Mouse (Mus musculus): ENCODE data around the gene Sox5.

Sox5 gene

DNA sequence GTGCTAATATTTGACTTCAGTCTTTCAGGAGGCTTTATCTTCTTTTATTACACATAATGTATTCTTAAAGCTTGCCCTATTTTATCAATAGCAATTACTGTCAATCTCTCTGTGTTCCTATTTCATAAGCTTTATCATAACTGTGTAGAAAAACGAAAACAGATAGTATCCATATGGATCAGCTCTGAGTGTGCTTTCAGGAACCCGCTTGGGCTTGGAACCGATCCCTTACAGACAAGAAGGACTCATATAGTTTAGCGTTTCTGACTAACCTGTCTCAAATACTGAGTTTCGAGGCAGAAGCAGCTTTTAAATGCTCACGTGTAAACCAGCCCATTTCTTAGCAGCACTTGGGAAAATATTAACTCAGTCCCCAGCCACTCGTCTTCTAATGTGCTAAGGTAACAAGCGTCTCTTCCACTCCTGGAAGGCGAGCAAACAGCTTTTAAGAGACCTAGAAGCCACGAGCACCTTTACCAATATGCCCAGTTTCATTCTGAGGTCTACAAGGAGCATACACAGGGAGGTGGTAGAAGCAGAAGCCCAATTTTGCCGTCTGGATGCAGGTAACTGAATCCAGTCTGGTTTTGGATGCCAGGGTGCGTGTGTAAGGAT lies 706.3 kb downstream of the Sox5 start:
- DNase-seq = no peak

- DNase-seq = no peak
These were observed 707.0 kb downstream of the Sox5 start for GRCm38 (mm10) chr6:144074826-144075225.

- no peak for DNase-seq
These were observed 711.3 kb downstream of the Sox5 start for GRCm38 (mm10) chr6:144070461-144070860.

DNA sequence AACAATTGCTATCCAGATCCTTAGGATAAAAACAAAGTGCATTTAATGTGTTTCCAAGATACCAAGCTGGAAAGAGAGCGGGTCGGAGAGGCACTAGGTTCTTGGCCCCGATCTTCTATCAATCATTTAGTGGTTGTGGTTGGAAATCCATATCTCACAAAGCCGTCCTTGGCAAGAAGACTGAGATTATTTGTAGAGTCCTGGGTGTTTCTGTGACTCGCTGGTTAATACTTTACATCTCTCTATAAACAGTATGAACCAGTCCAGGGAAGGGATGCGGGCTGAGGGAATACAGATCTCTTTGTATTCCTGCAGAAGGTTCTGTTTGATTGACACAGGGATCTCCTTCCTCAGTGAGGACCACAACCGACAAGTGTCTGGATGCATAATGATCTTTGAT lies 714.3 kb downstream of the Sox5 start:
- DNase-seq = no peak

- no peak for DNase-seq
These were observed 719.3 kb downstream of the Sox5 start for GRCm38 (mm10) chr6:144062428-144062827.

DNA sequence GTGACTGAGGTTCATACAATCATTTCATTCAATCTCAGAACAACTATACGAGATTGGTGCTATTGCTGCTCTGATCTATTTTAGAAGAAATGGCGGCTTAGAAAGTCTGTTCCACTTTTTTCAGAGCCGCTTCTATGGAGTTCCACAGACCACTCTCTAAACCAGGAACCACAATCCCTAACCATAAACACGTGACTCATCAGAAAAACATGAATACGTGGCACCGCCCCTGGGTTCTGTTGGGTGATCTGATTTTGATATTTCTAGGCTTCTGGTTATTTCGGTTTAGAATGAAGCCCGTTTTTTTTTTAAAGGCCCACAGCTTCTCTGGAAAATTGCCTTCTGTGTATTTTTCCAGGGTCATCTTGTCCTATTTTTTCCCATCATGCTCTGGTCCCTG lies 720.0 kb downstream of the Sox5 start:
- DNase-seq = no peak

DNA sequence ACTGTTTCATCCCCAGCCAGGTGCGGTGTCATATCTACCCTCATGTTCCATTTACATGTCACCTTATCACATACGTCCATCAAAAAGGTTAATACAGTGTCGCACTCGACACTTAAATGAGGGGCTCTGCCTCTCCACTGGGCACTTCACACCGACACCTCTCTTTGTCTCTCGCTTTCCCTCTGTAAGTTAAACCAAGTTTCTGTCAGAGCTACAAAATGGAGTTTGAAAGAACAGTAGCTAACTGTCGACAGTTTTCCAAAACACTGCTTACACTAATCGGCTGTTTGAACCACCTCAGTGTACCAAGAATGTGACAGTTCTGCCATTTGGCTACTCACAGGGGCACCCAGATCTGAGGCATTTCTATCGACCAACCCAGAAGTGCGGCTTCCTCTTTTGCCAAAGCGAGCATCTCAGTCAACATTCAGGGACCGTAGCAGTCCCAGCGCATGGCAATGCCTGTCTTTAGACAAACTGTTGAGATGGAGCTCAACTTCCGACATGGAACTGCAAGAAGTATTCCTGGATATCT lies 724.6 kb downstream of the Sox5 start:
- DNase-seq = no peak

GRCm38 (mm10) chr6:144056252-144057097 lies 725.3 kb downstream of the Sox5 start:
- DNase-seq = no peak

- no peak for DNase-seq
These were observed 729.3 kb downstream of the Sox5 start for GRCm38 (mm10) chr6:144052487-144052886.

DNA sequence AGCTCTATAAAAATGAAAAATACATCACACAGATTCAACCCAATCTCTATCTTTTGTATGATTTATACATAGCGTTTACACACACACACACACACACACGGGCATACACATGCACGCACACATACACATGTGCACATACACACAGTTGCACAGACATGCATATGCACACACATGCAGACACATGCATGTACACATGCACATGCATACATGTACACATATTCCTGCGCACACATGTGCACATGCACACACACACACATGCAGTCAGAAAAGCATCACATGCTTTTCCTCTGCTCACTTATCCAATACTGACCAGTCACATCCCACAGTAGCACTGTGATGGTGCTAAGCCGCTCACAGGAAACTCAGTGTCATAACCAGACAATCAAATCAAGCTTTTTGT lies 730.5 kb downstream of the Sox5 start:
- no peak for DNase-seq

DNA sequence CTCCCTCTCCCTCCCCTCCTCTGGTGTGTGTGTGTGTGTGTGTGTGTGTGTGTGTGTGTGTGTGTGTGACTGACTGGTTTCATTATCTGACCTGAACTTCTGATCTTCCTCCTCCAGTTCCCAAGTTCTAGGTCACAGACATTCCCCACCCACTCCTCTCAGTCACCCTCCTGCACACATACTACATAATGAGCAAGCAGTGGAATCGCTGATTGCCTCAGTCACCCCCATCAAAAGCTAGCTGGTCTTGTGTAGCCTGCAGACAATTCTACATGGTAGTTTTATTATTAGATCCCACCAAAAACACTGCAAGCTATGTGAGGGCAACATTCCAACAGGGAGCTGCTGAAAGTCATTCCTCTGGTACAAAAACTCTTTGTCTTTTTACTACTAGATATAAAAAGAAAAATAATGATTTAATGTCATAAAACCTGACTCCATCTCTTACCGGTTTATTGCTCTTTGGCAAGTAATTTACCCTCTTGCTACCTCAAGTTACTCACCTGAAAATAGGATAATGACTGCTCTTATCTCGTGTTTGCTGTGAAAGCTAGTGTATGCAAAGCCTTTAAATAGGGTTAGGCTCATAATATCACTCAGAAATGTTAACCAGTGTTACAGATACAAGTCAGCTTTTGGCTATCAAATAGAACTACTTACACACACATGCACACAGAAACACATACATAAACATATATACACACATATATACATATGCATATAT lies 733.4 kb downstream of the Sox5 start:
- DNase-seq = no peak

DNA sequence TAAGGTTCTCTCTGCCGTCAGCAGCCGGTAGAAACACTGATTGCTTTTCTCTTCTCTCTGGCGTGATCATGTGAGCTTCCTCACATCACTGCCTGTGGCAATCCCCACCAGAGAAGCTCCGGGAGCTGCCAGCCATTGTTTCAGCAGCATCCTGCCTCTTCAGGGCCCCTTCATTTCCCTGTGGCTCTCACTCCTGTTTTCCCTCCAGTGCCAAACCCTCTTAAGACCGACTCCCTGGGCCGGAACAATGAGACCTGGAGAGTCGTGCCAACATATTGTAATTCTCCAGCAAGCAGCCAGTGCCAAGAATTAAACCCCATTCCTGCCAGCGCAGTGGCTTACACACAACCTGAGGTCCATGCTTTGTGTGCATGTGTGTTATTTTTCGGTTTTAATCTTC lies 736.3 kb downstream of the Sox5 start:
- DNase-seq = no peak

DNA sequence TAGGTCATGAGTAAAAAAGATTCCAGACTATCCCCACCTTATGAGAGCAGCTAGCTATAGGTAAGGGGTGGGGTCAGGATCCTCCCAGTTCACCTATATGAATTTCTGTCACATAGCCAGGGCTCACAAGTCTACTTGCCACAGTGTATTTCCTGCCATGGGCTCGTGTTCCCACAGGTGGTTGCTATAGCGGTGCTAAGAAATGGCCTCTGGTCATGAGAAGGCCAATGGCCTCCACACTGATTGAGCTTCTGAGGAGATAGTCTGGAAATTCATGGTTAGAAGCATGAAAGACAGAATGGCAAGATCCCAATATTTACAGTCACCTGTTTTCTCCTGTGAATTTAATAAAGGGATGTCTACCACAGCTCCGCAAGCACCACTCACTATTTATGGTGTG lies 737.4 kb downstream of the Sox5 start:
- no peak for DNase-seq

GRCm38 (mm10) chr6:144042936-144043335 lies 738.8 kb downstream of the Sox5 start:
- no peak for DNase-seq

- DNase-seq = no peak
These were observed 739.8 kb downstream of the Sox5 start for GRCm38 (mm10) chr6:144041941-144042340.

GRCm38 (mm10) chr6:144041188-144041587 lies 740.6 kb downstream of the Sox5 start:
- DNase-seq = no peak

DNA sequence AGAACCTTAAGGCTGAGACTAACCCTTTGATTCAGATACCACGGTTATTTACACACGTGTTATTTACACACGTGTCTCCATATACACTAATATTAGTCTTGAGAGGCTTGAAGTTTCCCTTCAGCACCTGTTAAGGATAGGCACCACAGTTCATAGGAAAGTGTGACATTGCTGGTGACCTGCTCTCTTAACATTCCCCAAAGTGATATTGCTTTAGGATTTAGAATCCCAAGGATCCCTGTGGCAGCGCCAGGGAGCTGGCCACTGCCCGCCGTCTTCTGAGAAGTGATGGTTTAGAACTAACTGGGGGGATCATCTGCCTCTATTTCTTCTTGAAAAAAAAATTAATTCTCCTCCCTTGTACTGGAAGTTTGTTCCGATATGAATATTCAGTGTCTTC lies 741.4 kb downstream of the Sox5 start:
- no peak for DNase-seq

- no peak for DNase-seq
These were observed 742.6 kb downstream of the Sox5 start for GRCm38 (mm10) chr6:144039221-144039620.

- DNase-seq = no peak
These were observed 748.6 kb downstream of the Sox5 start for GRCm38 (mm10) chr6:144033191-144033590.

GRCm38 (mm10) chr6:144016929-144017328 lies 764.8 kb downstream of the Sox5 start:
- no peak for DNase-seq

DNA sequence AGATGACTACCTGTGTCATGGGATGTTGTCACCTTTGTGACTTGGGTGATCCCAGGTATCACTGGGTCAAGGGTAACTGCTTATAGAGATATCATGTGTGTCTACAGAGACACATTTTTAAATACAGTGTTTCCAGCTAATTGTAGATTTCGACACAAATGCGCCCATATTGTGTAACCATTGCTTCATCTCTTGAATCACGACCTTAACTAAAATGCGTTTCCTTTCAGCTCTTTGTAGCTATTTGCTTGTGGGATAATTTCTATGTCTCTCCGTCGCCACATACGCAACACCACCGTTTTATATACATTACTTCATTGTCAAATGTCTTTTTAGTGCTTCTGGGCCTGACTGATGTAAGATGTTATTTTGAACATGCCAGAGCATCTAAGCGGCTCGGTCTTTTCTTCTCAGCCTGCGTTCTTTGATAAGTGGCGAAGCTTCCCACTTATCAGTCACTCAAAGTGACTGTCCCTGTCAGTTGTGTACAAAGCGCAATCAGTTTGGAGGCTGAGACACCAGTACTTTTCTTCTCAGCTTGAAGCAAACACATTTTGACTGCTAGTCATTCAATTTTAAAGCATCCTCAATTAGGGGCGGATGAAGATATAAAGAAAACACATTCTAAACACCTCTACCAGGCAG lies 769.8 kb downstream of the Sox5 start:
- DNase-seq = no peak

DNA sequence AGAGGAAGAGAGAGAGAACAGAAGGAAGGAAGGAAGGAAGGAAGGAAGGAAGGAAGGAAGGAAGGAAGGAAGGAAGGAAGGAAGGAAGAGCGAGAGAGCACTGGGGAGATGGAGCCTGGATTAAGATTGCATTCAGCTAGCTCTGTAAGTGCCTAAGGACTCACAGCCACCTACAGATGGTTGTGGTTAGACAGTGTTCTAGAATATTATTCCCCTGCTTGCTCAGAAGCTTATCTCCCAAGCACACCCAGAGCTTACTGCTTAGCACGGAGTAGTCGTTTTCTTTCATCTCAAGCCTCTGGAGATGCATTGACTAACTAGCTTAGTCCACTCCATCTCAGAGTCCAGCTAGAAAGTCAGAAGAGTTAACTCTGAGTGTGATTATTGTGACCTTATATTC lies 770.8 kb downstream of the Sox5 start:
- no peak for DNase-seq

DNA sequence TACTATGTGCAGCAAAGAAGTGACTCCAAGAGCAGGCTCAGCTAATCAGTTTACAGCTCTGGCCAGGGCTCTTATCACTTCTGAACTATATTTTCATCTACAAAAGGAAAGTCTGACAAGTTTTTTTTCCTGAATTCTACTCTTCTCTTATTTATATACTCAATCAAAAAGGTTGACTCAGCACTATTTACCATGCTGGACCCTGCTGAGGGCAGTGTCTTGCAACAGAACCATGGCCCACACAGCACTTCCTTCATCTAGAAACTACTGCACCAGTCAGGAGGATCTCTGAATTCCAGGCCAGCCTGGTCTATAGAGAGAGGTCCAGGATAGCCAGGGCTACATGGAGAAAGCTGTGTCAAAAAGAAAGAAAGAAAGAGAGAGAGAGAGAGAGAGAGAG lies 771.5 kb downstream of the Sox5 start:
- no peak for DNase-seq

Measured in B cell, adult 2 months (primary cell).